Mouse (Mus musculus) stomach, embryonic 14.5 days (tissue): ENCODE results near the gene Dicer1. TPM values are rescaled to one million over a fixed set of nuclear protein-coding genes. Genes with fewer than 3 reads are reported as not detected.
A peak's percentile ranks its signal among the peaks of the same experiment; 100 is the strongest.

ENCODE experiments used
- ATAC-seq: fragments of 200-750 bp; cut with Nextera tagmentation; 2 replicates; pipeline ENCODE4 v1.8.0; 2017; ENCODE audit warnings: low read depth, moderate TSS enrichment; ENCODE audit not compliant: insufficient number of reproducible peaks, insufficient read depth, low FRiP score
- H3K27ac ChIP-seq: fragments of 300-500 bp; sonication (generic); 2 replicates; pipeline ENCODE4 v1.5.1; 2014; ENCODE audit warnings: mild to moderate bottlenecking, low read length, moderate library complexity, mixed read lengths
- H3K27me3 ChIP-seq: fragments of 300-500 bp; sonication (generic); 2 replicates; pipeline ENCODE4 v1.6.1; 2014; ENCODE audit warnings: low read length, control low read depth, mixed read lengths; ENCODE audit not compliant: control insufficient read depth, insufficient read depth
- H3K36me3 ChIP-seq: fragments of 300-500 bp; sonication (generic); 2 replicates; pipeline ENCODE4 v1.6.1; 2014; ENCODE audit warnings: mild to moderate bottlenecking, control low read depth, low read length, moderate library complexity, mixed read lengths; ENCODE audit not compliant: control insufficient read depth, insufficient read depth
- H3K4me1 ChIP-seq: fragments of 300-500 bp; sonication (generic); 2 replicates; pipeline ENCODE4 v1.6.1; 2014; ENCODE audit warnings: low read length, control low read depth, mixed read lengths; ENCODE audit not compliant: control insufficient read depth, insufficient read depth
- H3K4me2 ChIP-seq: fragments of 300-500 bp; sonication (generic); replicated peaks from 2 replicates; pipeline ENCODE4 v1.6.1; 2014; ENCODE audit warnings: low read depth, low read length, control low read depth
- H3K4me3 ChIP-seq: fragments of 300-500 bp; sonication (generic); 2 replicates; pipeline ENCODE4 v1.5.1; 2014; ENCODE audit warnings: low read depth, low read length, control low read depth
- H3K9ac ChIP-seq: fragments of 300-500 bp; sonication (generic); replicated peaks from 2 replicates; pipeline ENCODE4 v1.6.1; 2014; ENCODE audit warnings: low read depth, mild to moderate bottlenecking, control low read depth, low read length, moderate library complexity, mixed read lengths
- H3K9me3 ChIP-seq: fragments of 300-500 bp; sonication (generic); 2 replicates; pipeline ENCODE4 v1.6.1; 2016; ENCODE audit warnings: low read depth, low read length, control low read depth; ENCODE audit not compliant: control insufficient read depth
- WGBS: fragments of 180-500 bp; shearing (Covaris S2); extraction: QIAGEN DNeasy Blood & Tissue Kit; methylation state at CpG from one replicate; pipeline ENCODE4 v1.1.7; 2014; 5-methylcytosine and 5-hydroxymethylcytosine counted together
- polyA plus RNA-seq: library from polyadenylated mRNA; unstranded; fragments of >200 nt; fragmentation: Nextera tagmentation; extraction: Ambion mirVana; gene quantifications from 2 replicates; pipeline ENCODE4 v1.2.1, GENCODE M21; 2014

Gene Dicer1
- polyA plus RNA-seq, 1 experiment from 2014 or later: 31.7 TPM

- Histone ChIP-seq H3K27me3 (no peaks in the 10 kb centered on the region), H3K4me1 (no peaks in the 10 kb centered on the region), H3K27ac (no peak overlapping the region), H3K9ac (no peak overlapping the region), H3K36me3 (no peaks in the 10 kb centered on the region), H3K9me3 (no peaks in the 10 kb centered on the region), H3K4me2 (no peak overlapping the region), H3K4me3 (no peak overlapping the region)
- no peak for ATAC-seq
- WGBS: 71% methylated on average over 10 of the region's 10 CpGs
Observed at GRCm38 (mm10) chr12:104769201-104769785, 17.5 kb upstream of the Dicer1 start.

GRCm38 (mm10) chr12:104767183-104767582 lies 15.4 kb upstream of the Dicer1 start:
- Histone ChIP-seq H3K27me3 (no peaks in the 10 kb centered on the region), H3K9me3 (no peaks in the 10 kb centered on the region), H3K4me1 (no peaks in the 10 kb centered on the region), H3K36me3 (no peaks in the 10 kb centered on the region), H3K27ac (no peak overlapping the region), H3K4me2 (no peak overlapping the region), H3K4me3 (no peak overlapping the region), H3K9ac (no peak overlapping the region)
- no peak for ATAC-seq
- 73% methylated on average over 4 of the region's 4 CpGs for WGBS

GRCm38 (mm10) chr12:104765761-104766160 lies 14.0 kb upstream of the Dicer1 start:
- no peaks in the 10 kb centered on the region for H3K27me3 ChIP-seq
- no peak overlapping the region for H3K4me3 ChIP-seq
- no peak overlapping the region for H3K27ac ChIP-seq
- H3K4me2 ChIP-seq: no peak overlapping the region
- no peaks in the 10 kb centered on the region for H3K9me3 ChIP-seq
- ATAC-seq: no peak
- H3K36me3 ChIP-seq: no peaks in the 10 kb centered on the region
- no peaks in the 10 kb centered on the region for H3K4me1 ChIP-seq
- no peak overlapping the region for H3K9ac ChIP-seq
- WGBS: 82% methylated on average over 7 of the region's 7 CpGs

DNA sequence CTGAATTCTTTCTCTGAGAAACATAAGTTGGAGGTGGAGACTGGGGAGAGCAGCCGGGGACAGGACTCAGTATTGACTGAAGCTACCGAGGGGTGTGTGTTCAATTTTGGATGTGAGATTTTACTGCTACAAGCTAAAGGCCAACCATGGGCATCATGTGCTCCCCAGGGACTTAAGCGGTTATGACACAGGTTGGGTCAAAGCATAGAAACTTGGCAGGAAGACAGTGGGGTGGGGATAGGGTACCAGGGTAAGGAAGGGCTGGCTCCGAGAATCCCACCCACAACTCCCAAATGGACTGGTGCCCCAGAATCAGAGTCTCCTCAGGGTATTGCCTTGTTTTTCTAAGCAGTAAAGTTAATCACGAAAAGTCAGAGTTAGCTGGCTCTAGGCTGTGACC lies 13.4 kb upstream of the Dicer1 start:
- Histone ChIP-seq H3K9me3 (no peaks in the 10 kb centered on the region), H3K4me2 (no peak overlapping the region), H3K4me1 (no peaks in the 10 kb centered on the region), H3K27ac (no peak overlapping the region), H3K9ac (no peak overlapping the region), H3K36me3 (no peaks in the 10 kb centered on the region), H3K4me3 (no peak overlapping the region), H3K27me3 (no peaks in the 10 kb centered on the region)
- WGBS: 75% methylated on average over 5 of the region's 5 CpGs
- no peak for ATAC-seq

- Histone ChIP-seq H3K4me1 (no peaks in the 10 kb centered on the region), H3K27me3 (no peaks in the 10 kb centered on the region), H3K9me3 (no peaks in the 10 kb centered on the region), H3K27ac (no peak overlapping the region), H3K9ac (no peak overlapping the region), H3K4me3 (no peak overlapping the region), H3K4me2 (no peak overlapping the region), H3K36me3 (no peaks in the 10 kb centered on the region)
- WGBS: 78% methylated on average over 6 of the region's 6 CpGs
- ATAC-seq: no peak
Observed at GRCm38 (mm10) chr12:104763918-104764317, 12.2 kb upstream of the Dicer1 start.

DNA sequence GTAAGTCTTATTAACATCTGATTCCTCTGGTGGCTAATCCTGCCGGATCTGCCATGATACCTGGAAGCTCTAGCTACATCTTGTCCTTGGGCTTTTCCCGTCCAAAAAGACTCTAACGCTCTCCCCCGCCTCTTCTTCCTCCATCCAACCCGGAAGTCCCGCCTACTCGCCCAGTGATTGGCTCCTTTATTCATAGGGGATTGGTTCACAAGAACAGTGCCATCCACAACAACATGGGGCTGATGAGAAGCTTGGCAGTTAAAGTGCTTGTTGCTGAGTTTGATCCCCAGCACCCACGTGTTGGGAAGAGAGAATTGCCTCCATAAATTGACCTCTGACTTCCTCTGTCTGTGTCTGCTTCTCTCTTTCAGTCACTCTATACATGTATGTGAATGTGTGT lies 9.7 kb upstream of the Dicer1 start:
- H3K4me2 ChIP-seq: no peak overlapping the region
- 78% methylated on average over 8 of the region's 8 CpGs for WGBS
- no peaks in the 10 kb centered on the region for H3K4me1 ChIP-seq
- ATAC-seq: no peak
- H3K27me3 ChIP-seq: no peaks in the 10 kb centered on the region
- H3K27ac ChIP-seq: no peak overlapping the region
- H3K4me3 ChIP-seq: no peak overlapping the region
- no peak overlapping the region for H3K9ac ChIP-seq
- no peaks in the 10 kb centered on the region for H3K36me3 ChIP-seq
- H3K9me3 ChIP-seq: no peaks in the 10 kb centered on the region

GRCm38 (mm10) chr12:104758066-104758465 lies 6.3 kb upstream of the Dicer1 start:
- no peak overlapping the region for H3K4me2 ChIP-seq
- no peaks in the 10 kb centered on the region for H3K9me3 ChIP-seq
- H3K4me3 ChIP-seq: no peak overlapping the region
- H3K27ac ChIP-seq: no peak overlapping the region
- H3K36me3 ChIP-seq: no peaks in the 10 kb centered on the region
- 84% methylated on average over 7 of the region's 7 CpGs for WGBS
- H3K4me1 ChIP-seq: no peaks in the 10 kb centered on the region
- H3K9ac ChIP-seq: no peak overlapping the region
- ATAC-seq: no peak; the same call in 1 of the 2 replicates
- no peaks in the 10 kb centered on the region for H3K27me3 ChIP-seq

- Histone ChIP-seq H3K9me3 (no peaks in the 10 kb centered on the region), H3K9ac (no peak overlapping the region), H3K4me1 (peaks cover 20% of the 10 kb centered on the region), H3K36me3 (no peaks in the 10 kb centered on the region), H3K27me3 (no peaks in the 10 kb centered on the region), H3K4me2 (no peak overlapping the region), H3K27ac (no peak overlapping the region), H3K4me3 (no peak overlapping the region)
- no peak for ATAC-seq
- WGBS: 66% methylated on average over 4 of the region's 4 CpGs
Observed at GRCm38 (mm10) chr12:104753686-104754085, 1.9 kb upstream of the Dicer1 start.

- no peaks in the 10 kb centered on the region for H3K9me3 ChIP-seq
- ATAC-seq: peak; percentile 50
- H3K36me3 ChIP-seq: no peaks in the 10 kb centered on the region
- H3K4me3 ChIP-seq: peak overlapping the region; percentile 85
- WGBS: under 1% methylated on average over 52 of the region's 52 CpGs
- H3K27ac ChIP-seq: peak overlapping the region; percentile 84
- H3K9ac ChIP-seq: peak overlapping the region; percentile 95
- peaks cover 24% of the 10 kb centered on the region for H3K4me1 ChIP-seq
- no peaks in the 10 kb centered on the region for H3K27me3 ChIP-seq
- peak overlapping the region; percentile 91 for H3K4me2 ChIP-seq
Observed at GRCm38 (mm10) chr12:104751331-104751813, 380 bp downstream of the Dicer1 start.
